Mouse (Mus musculus) adrenal gland, postnatal 14 days (tissue): Measurements from ENCODE around the gene H2bfm. TPM values are rescaled to one million over a fixed set of nuclear protein-coding genes. Genes with fewer than 3 reads are reported as not detected.
A peak's percentile ranks its signal among the peaks of the same experiment; 100 is the strongest.
"Not testable (repeated sequence)": the region's sequence is repeated elsewhere in the genome, so short reads cannot be mapped to it uniquely, and the experiment has no call there.

Source experiments
- DNase-seq: peaks from one replicate; pipeline ENCODE4 v3.0.0; 2021; ENCODE audit warnings: mixed read lengths
- long read RNA-seq, 2 experiments: library from polyadenylated mRNA; stranded (forward); transcript quantifications; one replicate each; pipeline ENCODE4 v2.0.0; 2021
- total RNA-seq: library from RNA; stranded (reverse); gene quantifications from 2 replicates; pipeline ENCODE4 v1.2.3, GENCODE M21; 2021

H2bfm gene
- total RNA-seq = not detected in 2 replicates
- long read RNA-seq, experiment 1 = 0 reads
- long read RNA-seq, experiment 2 = 0 reads

- DNase-seq = no peak
These were observed at the start of gene H2bfm for GRCm38 (mm10) chrX:136927031-136927430. TSS of gene H2bfm (plus strand) at chrX:136927325.

GRCm38 (mm10) chrX:136895757-136896156, 31.4 kb upstream of the H2bfm start:
- DNase-seq = peak; percentile 7

- no peak for DNase-seq
These were observed 22.8 kb upstream of the H2bfm start for GRCm38 (mm10) chrX:136904369-136904768.

GRCm38 (mm10) chrX:136925863-136926262, 1.3 kb upstream of the H2bfm start:
- DNase-seq = no peak

GRCm38 (mm10) chrX:136937985-136938384, 10.9 kb downstream of the H2bfm start:
- DNase-seq = no peak

- peak; percentile 84 for DNase-seq
These were observed 30.6 kb downstream of the H2bfm start for GRCm38 (mm10) chrX:136957583-136958279.

GRCm38 (mm10) chrX:136958300-136958699, 31.2 kb downstream of the H2bfm start:
- not testable (repeated sequence) for DNase-seq

GRCm38 (mm10) chrX:136959688-136960087, 32.6 kb downstream of the H2bfm start:
- DNase-seq = peak; percentile 38

- DNase-seq = not testable (repeated sequence)
These were observed 48.3 kb downstream of the H2bfm start, which contains the start of gene Tmsb15b2 for GRCm38 (mm10) chrX:136975397-136975796. TSS of gene Tmsb15b2 (minus strand) at chrX:136975497.

- peak; percentile 55 for DNase-seq
These were observed 49.4 kb downstream of the H2bfm start, which contains the start of the genes Tmsb15l and Tmsb15b1 for GRCm38 (mm10) chrX:136976424-136977084. TSS of gene Tmsb15l (minus strand) at chrX:136976869. TSS of gene Tmsb15b1 (minus strand) at chrX:136976874.

Other genes with a start within 250 kb of the H2bfm start
- gene Tceal1, start 219.3 kb upstream of the H2bfm start, total RNA-seq = 6.9 and 7.6 TPM in 2 replicates
- gene Morf4l2, start 183.6 kb upstream of the H2bfm start, total RNA-seq = 321 and 346 TPM in 2 replicates
- not detected in 2 replicates for gene Glra4, start 147.2 kb upstream of the H2bfm start, total RNA-seq
- 5.2 and 8.1 TPM in 2 replicates for gene Plp1, start 104.7 kb upstream of the H2bfm start, total RNA-seq
- 0.56 and 0.68 TPM in 2 replicates for gene Rab9b, start 58.6 kb upstream of the H2bfm start, total RNA-seq
- 14.5 and 16.8 TPM in 2 replicates for gene Tmsb15b2, start 48.2 kb downstream of the H2bfm start, total RNA-seq
- 0.75 TPM in 1 of 2 replicates, not detected in the other for gene Tmsb15l, start 49.5 kb downstream of the H2bfm start, total RNA-seq
- gene Tmsb15b1, start 49.5 kb downstream of the H2bfm start, total RNA-seq = 7.3 and 7.4 TPM in 2 replicates
- gene Zcchc18, start 65.8 kb downstream of the H2bfm start, total RNA-seq = 10.5 and 13.3 TPM in 2 replicates
- gene Slc25a53, start 111.0 kb downstream of the H2bfm start, total RNA-seq = 6.8 and 8.4 TPM in 2 replicates
- gene Fam199x, start 122.3 kb downstream of the H2bfm start, total RNA-seq = 6.0 and 6.3 TPM in 2 replicates
- gene Esx1, start 194.8 kb downstream of the H2bfm start, total RNA-seq = not detected in 2 replicates